Mouse (Mus musculus): ENCODE measurements around the gene Ccdc171.
"Not testable (repeated sequence)": the region's sequence is repeated elsewhere in the genome, so short reads cannot be mapped to it uniquely, and the experiment has no call there.

Ccdc171 gene

GRCm38 (mm10) chr4:83526270-83526987 is 1.1 kb downstream of the Ccdc171 start:
- DNase-seq = no peak

GRCm38 (mm10) chr4:83526988-83527334 is 1.6 kb downstream of the Ccdc171 start:
- no peak for DNase-seq

GRCm38 (mm10) chr4:83527921-83528320 is 2.6 kb downstream of the Ccdc171 start:
- peak; percentile 72 to 78 for DNase-seq

- not testable (repeated sequence) for DNase-seq
Observed at GRCm38 (mm10) chr4:83530060-83530459, 4.7 kb downstream of the Ccdc171 start.

- peak in 1 of 2 experiments; percentile 12 for DNase-seq
Observed at GRCm38 (mm10) chr4:83533168-83533911, 8.0 kb downstream of the Ccdc171 start.

- no peak for DNase-seq
Observed at GRCm38 (mm10) chr4:83534024-83534423, 8.7 kb downstream of the Ccdc171 start.

GRCm38 (mm10) chr4:83549501-83549900 is 24.2 kb downstream of the Ccdc171 start:
- DNase-seq = no peak

- DNase-seq = no peak
Observed at GRCm38 (mm10) chr4:83567190-83568113, 42.1 kb downstream of the Ccdc171 start.

GRCm38 (mm10) chr4:83568145-83568544 is 42.8 kb downstream of the Ccdc171 start:
- DNase-seq = peak in 1 of 2 experiments; percentile 6

GRCm38 (mm10) chr4:83570569-83570968 is 45.2 kb downstream of the Ccdc171 start:
- DNase-seq = no peak

- no peak for DNase-seq
Observed at GRCm38 (mm10) chr4:83571033-83571432, 45.7 kb downstream of the Ccdc171 start.

- no peak for DNase-seq
Observed at GRCm38 (mm10) chr4:83572521-83572920, 47.2 kb downstream of the Ccdc171 start.

GRCm38 (mm10) chr4:83576315-83576714 is 51.0 kb downstream of the Ccdc171 start:
- no peak for DNase-seq

GRCm38 (mm10) chr4:83580157-83580556 is 54.8 kb downstream of the Ccdc171 start:
- no peak for DNase-seq

GRCm38 (mm10) chr4:83587563-83587962 is 62.2 kb downstream of the Ccdc171 start:
- DNase-seq = no peak

- DNase-seq = peak; percentile 11 to 21
Observed at GRCm38 (mm10) chr4:83596486-83596885, 71.1 kb downstream of the Ccdc171 start.

- DNase-seq = no peak
Observed at GRCm38 (mm10) chr4:83611111-83611510, 85.8 kb downstream of the Ccdc171 start.

- DNase-seq = not testable (repeated sequence)
Observed at GRCm38 (mm10) chr4:83623021-83623711, 97.8 kb downstream of the Ccdc171 start.

- no peak for DNase-seq
Observed at GRCm38 (mm10) chr4:83623732-83624131, 98.4 kb downstream of the Ccdc171 start.

GRCm38 (mm10) chr4:83651453-83651852 is 126.1 kb downstream of the Ccdc171 start:
- DNase-seq = no peak

GRCm38 (mm10) chr4:83655396-83655795 is 130.1 kb downstream of the Ccdc171 start:
- DNase-seq = no peak

GRCm38 (mm10) chr4:83656571-83656970 is 131.2 kb downstream of the Ccdc171 start:
- no peak for DNase-seq

- no peak for DNase-seq
Observed at GRCm38 (mm10) chr4:83657021-83657420, 131.7 kb downstream of the Ccdc171 start.
